Mouse (Mus musculus) limb, embryonic 14.5 days (tissue): ENCODE measurements around the gene Pdpk1. TPM values are rescaled to one million over a fixed set of nuclear protein-coding genes. Genes with fewer than 3 reads are reported as not detected.

Experiments
- ATAC-seq: fragments of 200-750 bp; cut with Nextera tagmentation; 2 replicates; pipeline ENCODE4 v1.8.0; 2017; ENCODE audit warnings: low read depth, moderate number of reproducible peaks, moderate TSS enrichment; ENCODE audit not compliant: low FRiP score
- DNase-seq: peaks from one replicate; pipeline ENCODE4 v3.0.0-alpha.2; 2015; ENCODE audit warnings: low spot score
- H3K27ac ChIP-seq: fragments of 300-500 bp; sonication (generic); replicated peaks from 2 replicates; pipeline ENCODE4 v1.5.1; 2014; ENCODE audit warnings: low read depth, mild to moderate bottlenecking, low read length, moderate library complexity, mixed read lengths
- H3K27me3 ChIP-seq: fragments of 300-500 bp; sonication (generic); 2 replicates; pipeline ENCODE4 v1.6.1; 2014; ENCODE audit warnings: low read length, mixed read lengths; ENCODE audit not compliant: control insufficient read depth, insufficient read depth
- H3K36me3 ChIP-seq: fragments of 300-500 bp; sonication (generic); 2 replicates; pipeline ENCODE4 v1.6.1; 2014; ENCODE audit warnings: mild to moderate bottlenecking, low read length, moderate library complexity, mixed read lengths; ENCODE audit not compliant: control insufficient read depth, insufficient read depth
- H3K4me1 ChIP-seq: fragments of 300-500 bp; sonication (generic); 2 replicates; pipeline ENCODE4 v1.6.1; 2014; ENCODE audit warnings: antibody characterized with exemption, low read length, mixed read lengths; ENCODE audit not compliant: control insufficient read depth, insufficient read depth
- H3K4me2 ChIP-seq: fragments of 300-500 bp; sonication (generic); replicated peaks from 2 replicates; pipeline ENCODE4 v1.6.1; 2014; ENCODE audit warnings: low read depth, mild to moderate bottlenecking, low read length, moderate library complexity; ENCODE audit not compliant: severe bottlenecking
- H3K4me3 ChIP-seq: fragments of 300-500 bp; sonication (generic); replicated peaks from 2 replicates; pipeline ENCODE4 v1.5.1; 2014; ENCODE audit warnings: low read length
- H3K9ac ChIP-seq: fragments of 300-500 bp; sonication (generic); 2 replicates; pipeline ENCODE4 v1.6.1; 2014; ENCODE audit warnings: mild to moderate bottlenecking, low read depth, low read length, moderate library complexity; ENCODE audit not compliant: severe bottlenecking
- H3K9me3 ChIP-seq: fragments of 300-500 bp; sonication (generic); 2 replicates; pipeline ENCODE4 v1.6.1; 2016; ENCODE audit warnings: low read length; ENCODE audit not compliant: control insufficient read depth
- POLR2A ChIP-seq: fragments of 200-500 bp; IDR thresholded peaks from 2 replicates; pipeline ENCODE4 v1.8.0; 2012; ENCODE audit warnings: inconsistent platforms, mild to moderate bottlenecking, moderate library complexity, borderline replicate concordance; ENCODE audit not compliant: insufficient read depth, insufficient read length; ENCODE audit errors: extremely low read depth
- WGBS: fragments of 180-500 bp; shearing (Covaris S2); extraction: QIAGEN DNeasy Blood & Tissue Kit; methylation state at CpG from one replicate; pipeline ENCODE4 v1.1.7; 2014; 5-methylcytosine and 5-hydroxymethylcytosine counted together
- polyA plus RNA-seq, 2 experiments: library from polyadenylated mRNA; depleted of rRNA in 1 of 2; stranded (reverse) in 1 of 2; unstranded in 1 of 2; fragments of >200 nt; fragmentation: Nextera tagmentation in 1 of 2; extraction: Ambion mirVana in 1 of 2; gene quantifications; 2 replicates each; pipeline versions ENCODE4 v1.2.1 to v1.2.3; 2012 to 2014

Pdpk1 gene
- polyA plus RNA-seq, 2 experiments, result 18.7 to 36.7 TPM

- peaks cover 24% of the 10 kb centered on the region for H3K36me3 ChIP-seq
- ATAC-seq, result peak; percentile 38; the same call in 1 of the 2 replicates
- H3K9me3 ChIP-seq, result no peaks in the 10 kb centered on the region
- H3K4me3 ChIP-seq, result peak overlapping the region; percentile 60
- peak overlapping the region; percentile 70 for H3K4me2 ChIP-seq
- H3K4me1 ChIP-seq, result peaks cover 15% of the 10 kb centered on the region
- peak overlapping the region; percentile 98 for H3K27ac ChIP-seq
- WGBS, result under 1% methylated on average over 34 of the region's 41 CpGs
- H3K27me3 ChIP-seq, result no peaks in the 10 kb centered on the region
- H3K9ac ChIP-seq, result peak overlapping the region; percentile 90
- no peak for TF ChIP-seq POLR2A
- peak; percentile 58 for DNase-seq
Measured at GRCm38 (mm10) chr17:24168590-24169277, 18.0 kb upstream of the Pdpk1 start.

GRCm38 (mm10) chr17:24167891-24168505 is 17.3 kb upstream of the Pdpk1 start:
- no peak for DNase-seq
- peak overlapping the region; percentile 90 for H3K9ac ChIP-seq
- H3K9me3 ChIP-seq, result no peaks in the 10 kb centered on the region
- peak overlapping the region; percentile 60 for H3K4me3 ChIP-seq
- TF ChIP-seq POLR2A, result no peak
- peak overlapping the region; percentile 70 for H3K4me2 ChIP-seq
- H3K36me3 ChIP-seq, result peaks cover 24% of the 10 kb centered on the region
- no peaks in the 10 kb centered on the region for H3K27me3 ChIP-seq
- ATAC-seq, result no peak
- no peak overlapping the region for H3K27ac ChIP-seq
- peaks cover 15% of the 10 kb centered on the region for H3K4me1 ChIP-seq
- 52% methylated on average over 7 of the region's 7 CpGs for WGBS

GRCm38 (mm10) chr17:24167120-24167519 is 16.4 kb upstream of the Pdpk1 start:
- DNase-seq (no peak), ATAC-seq (no peak)
- no peak overlapping the region for H3K9ac ChIP-seq
- H3K9me3 ChIP-seq, result no peaks in the 10 kb centered on the region
- H3K27me3 ChIP-seq, result no peaks in the 10 kb centered on the region
- H3K4me2 ChIP-seq, result no peak overlapping the region; the same call in 1 of the 2 replicates
- H3K27ac ChIP-seq, result no peak overlapping the region
- no peak for TF ChIP-seq POLR2A
- peaks cover 21% of the 10 kb centered on the region for H3K4me1 ChIP-seq
- H3K4me3 ChIP-seq, result no peak overlapping the region
- WGBS, result 90% methylated on average over 6 of the region's 6 CpGs
- H3K36me3 ChIP-seq, result peaks cover 24% of the 10 kb centered on the region

- H3K4me2 ChIP-seq, result no peak overlapping the region
- WGBS, result 79% methylated on average over 10 of the region's 11 CpGs
- no peak for TF ChIP-seq POLR2A
- no peaks in the 10 kb centered on the region for H3K27me3 ChIP-seq
- DNase-seq (no peak), ATAC-seq (no peak)
- H3K9ac ChIP-seq, result no peak overlapping the region
- peaks cover 18% of the 10 kb centered on the region for H3K4me1 ChIP-seq
- no peak overlapping the region for H3K27ac ChIP-seq
- no peak overlapping the region for H3K4me3 ChIP-seq
- no peaks in the 10 kb centered on the region for H3K9me3 ChIP-seq
- H3K36me3 ChIP-seq, result peaks cover 24% of the 10 kb centered on the region
Measured at GRCm38 (mm10) chr17:24164566-24165259, 14.0 kb upstream of the Pdpk1 start.

GRCm38 (mm10) chr17:24163176-24163962 is 12.6 kb upstream of the Pdpk1 start, which contains the start of gene Amdhd2:
Gene Amdhd2 (minus strand): TSS chr17:24163766.
- Histone ChIP-seq H3K27me3 (no peaks in the 10 kb centered on the region), H3K27ac (peak within 1 kb of the TSS; percentile 68), H3K4me3 (peak within 1 kb of the TSS; percentile 77), H3K4me1 (peaks cover 18% of the 10 kb centered on the region), H3K36me3 (peaks cover 24% of the 10 kb centered on the region), H3K9me3 (no peaks in the 10 kb centered on the region), H3K9ac (peak within 1 kb of the TSS; percentile 74), H3K4me2 (peak within 1 kb of the TSS; percentile 90)
- TF ChIP-seq POLR2A, result 0 out of 2 replicates have a peak, but pooled peaks have one; percentile 21
- DNase-seq (peak; percentile 97), ATAC-seq (peak; percentile 92)
- WGBS, result under 1% methylated on average over 46 of the region's 47 CpGs
